Mouse (Mus musculus) midbrain, embryonic 13.5 days (tissue): ENCODE results near the gene Fpr-rs4. TPM values are rescaled to one million over a fixed set of nuclear protein-coding genes. Genes with fewer than 3 reads are reported as not detected.
"Not testable (repeated sequence)": the region's sequence is repeated elsewhere in the genome, so short reads cannot be mapped to it uniquely, and the experiment has no call there.

Source experiments
- ATAC-seq: fragments of 200-750 bp; cut with Nextera tagmentation; 2 replicates; pipeline ENCODE4 v1.8.0; 2017; ENCODE audit warnings: mild to moderate bottlenecking, moderate TSS enrichment, moderate library complexity
- H3K27ac ChIP-seq: fragments of 300-500 bp; sonication (generic); 2 replicates; pipeline ENCODE4 v1.5.1; 2015; ENCODE audit warnings: inconsistent platforms, mild to moderate bottlenecking, moderate library complexity
- H3K27me3 ChIP-seq: fragments of 300-500 bp; sonication (generic); 2 replicates; pipeline ENCODE4 v1.6.1; 2015; ENCODE audit warnings: mild to moderate bottlenecking, inconsistent platforms
- H3K36me3 ChIP-seq: fragments of 300-500 bp; sonication (generic); 2 replicates; pipeline ENCODE4 v1.6.1; 2015; ENCODE audit warnings: mild to moderate bottlenecking, inconsistent platforms
- H3K4me1 ChIP-seq: fragments of 300-500 bp; sonication (generic); replicated peaks from 2 replicates; pipeline ENCODE4 v1.6.1; 2015; ENCODE audit warnings: inconsistent platforms
- H3K4me2 ChIP-seq: fragments of 300-500 bp; sonication (generic); replicated peaks from 2 replicates; pipeline ENCODE4 v1.6.1; 2015; ENCODE audit warnings: moderate library complexity, mild to moderate bottlenecking, inconsistent platforms
- H3K4me3 ChIP-seq: fragments of 300-500 bp; sonication (generic); replicated peaks from 2 replicates; pipeline ENCODE4 v1.5.1; 2015; ENCODE audit warnings: mild to moderate bottlenecking, inconsistent platforms
- H3K9ac ChIP-seq: fragments of 300-500 bp; sonication (generic); replicated peaks from 2 replicates; pipeline ENCODE4 v1.6.1; 2015; ENCODE audit warnings: mild to moderate bottlenecking, inconsistent platforms
- H3K9me3 ChIP-seq: fragments of 300-500 bp; sonication (generic); 2 replicates; pipeline ENCODE4 v1.6.1; 2016; ENCODE audit warnings: mild to moderate bottlenecking, inconsistent platforms
- WGBS: fragments of 180-500 bp; shearing (Covaris S2); methylation state at CpG from one replicate; pipeline ENCODE4 v1.1.7; 2015; 5-methylcytosine and 5-hydroxymethylcytosine counted together
- polyA plus RNA-seq: library from polyadenylated mRNA; unstranded; fragments of >200 nt; fragmentation: Nextera tagmentation; extraction: Ambion mirVana; gene quantifications from 2 replicates; pipeline ENCODE4 v1.2.1, GENCODE M21; 2015

Fpr-rs4 gene
- polyA plus RNA-seq: not detected in 2 replicates

DNA sequence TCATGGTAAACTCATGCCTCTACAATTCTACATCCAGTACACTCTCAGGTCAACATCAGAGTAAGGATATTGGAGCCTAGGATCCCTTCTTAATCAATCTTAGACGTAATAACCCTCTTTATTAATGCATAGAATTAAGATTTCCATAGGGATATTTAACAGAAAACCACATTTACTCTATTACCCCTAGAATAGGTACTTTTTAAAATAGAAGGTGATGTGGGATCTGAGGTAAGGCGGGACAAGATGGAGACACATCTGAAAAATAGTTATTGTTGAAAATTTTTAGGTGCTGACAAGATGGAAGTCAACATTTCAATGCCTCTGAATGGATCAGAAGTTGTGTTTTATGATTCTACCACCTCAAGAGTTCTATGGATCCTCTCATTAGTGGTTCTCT is at the start of gene Fpr-rs4:
Gene Fpr-rs4 (plus strand): TSS at position 301 of the 400 bp plus-strand sequence.
- H3K4me2 ChIP-seq: no peak within 1 kb of the TSS
- H3K4me1 ChIP-seq: no peaks in the 10 kb centered on the region
- no peaks in the 10 kb centered on the region for H3K36me3 ChIP-seq
- peaks cover 8% of the 10 kb centered on the region for H3K9me3 ChIP-seq
- no peak within 1 kb of the TSS for H3K27ac ChIP-seq
- no peak for ATAC-seq
- H3K27me3 ChIP-seq: no peaks in the 10 kb centered on the region
- H3K4me3 ChIP-seq: no peak within 1 kb of the TSS
- 65% methylated on average over 2 of the region's 2 CpGs for WGBS
- H3K9ac ChIP-seq: no peak within 1 kb of the TSS

DNA sequence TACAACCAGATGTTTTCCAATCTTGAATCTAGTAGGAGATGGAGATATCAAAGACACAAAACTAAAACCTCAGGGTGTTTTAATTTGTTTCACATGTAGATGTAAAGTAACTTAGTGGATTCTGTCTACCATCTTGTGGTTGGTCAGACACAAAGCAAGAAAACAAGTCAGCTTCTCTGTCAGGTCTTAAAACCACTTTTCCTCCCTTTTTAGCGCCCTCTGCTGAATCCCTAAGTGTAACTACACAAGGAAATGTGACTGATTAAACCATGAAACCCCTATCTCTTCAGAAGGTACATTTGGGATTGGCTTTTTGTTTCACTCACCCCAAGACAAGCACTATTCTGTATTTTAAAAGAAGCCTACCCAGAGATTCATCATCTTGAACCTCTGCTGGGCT is 48.1 kb upstream of the Fpr-rs4 start:
- Histone ChIP-seq H3K36me3 (no peaks in the 10 kb centered on the region), H3K9ac (no peak overlapping the region), H3K27me3 (no peaks in the 10 kb centered on the region), H3K27ac (no peak overlapping the region), H3K4me3 (no peak overlapping the region), H3K9me3 (peaks cover 8% of the 10 kb centered on the region; the same call in 1 of the 2 replicates), H3K4me2 (no peak overlapping the region), H3K4me1 (no peaks in the 10 kb centered on the region)
- ATAC-seq: no peak
- WGBS: 31% methylated on average over 1 of the region's 1 CpGs

DNA sequence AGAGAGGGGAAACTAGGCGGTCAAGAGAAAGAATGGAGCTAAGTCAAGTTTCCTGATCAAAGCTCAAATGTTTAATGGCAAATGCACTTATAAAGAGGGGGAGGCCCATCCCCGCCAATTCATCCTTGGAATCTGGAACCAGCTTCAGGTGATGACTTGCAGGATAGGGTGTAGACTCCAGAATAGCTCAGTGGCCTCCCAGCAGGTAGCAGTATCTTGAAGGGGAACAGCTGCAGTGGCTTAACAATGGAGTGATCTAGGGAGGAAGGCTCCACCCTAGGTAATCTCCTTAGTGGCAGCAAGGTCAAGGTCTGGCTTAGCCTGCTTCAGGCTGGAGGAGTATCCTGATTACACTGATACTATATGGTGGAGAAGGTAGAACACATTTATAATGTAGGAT is 40.3 kb upstream of the Fpr-rs4 start:
- not testable (repeated sequence) for H3K4me2 ChIP-seq, H3K27ac ChIP-seq, H3K36me3 ChIP-seq, H3K9me3 ChIP-seq, H3K27me3 ChIP-seq, H3K4me3 ChIP-seq, ATAC-seq, H3K9ac ChIP-seq, H3K4me1 ChIP-seq
- 77% methylated on average over 2 of the region's 2 CpGs for WGBS

DNA sequence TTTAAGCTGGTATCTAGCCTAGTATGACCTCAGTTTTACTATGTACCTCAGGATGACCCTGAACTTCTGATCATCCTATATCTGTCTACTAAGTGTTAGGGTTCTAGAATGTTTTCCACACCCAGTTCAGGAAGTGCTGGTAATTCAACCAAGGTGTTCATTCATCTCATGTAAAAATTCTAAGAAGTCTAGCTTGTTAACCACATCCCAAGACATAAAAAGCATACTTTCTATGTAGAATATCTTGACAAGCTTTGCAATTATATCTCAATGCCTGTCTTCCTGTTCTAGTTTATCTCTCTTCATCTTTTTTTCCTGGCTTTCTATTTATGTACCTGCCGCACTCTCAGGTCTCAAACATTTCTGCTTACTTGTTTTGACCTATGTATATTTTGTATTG is 16.8 kb upstream of the Fpr-rs4 start:
- no peak for ATAC-seq
- Histone ChIP-seq H3K4me2 (no peak overlapping the region), H3K4me1 (no peaks in the 10 kb centered on the region), H3K27ac (no peak overlapping the region), H3K4me3 (no peak overlapping the region), H3K36me3 (no peaks in the 10 kb centered on the region), H3K9ac (no peak overlapping the region), H3K9me3 (no peaks in the 10 kb centered on the region; the same call in 1 of the 2 replicates), H3K27me3 (no peaks in the 10 kb centered on the region)
- 95% methylated on average over 1 of the region's 1 CpGs for WGBS

DNA sequence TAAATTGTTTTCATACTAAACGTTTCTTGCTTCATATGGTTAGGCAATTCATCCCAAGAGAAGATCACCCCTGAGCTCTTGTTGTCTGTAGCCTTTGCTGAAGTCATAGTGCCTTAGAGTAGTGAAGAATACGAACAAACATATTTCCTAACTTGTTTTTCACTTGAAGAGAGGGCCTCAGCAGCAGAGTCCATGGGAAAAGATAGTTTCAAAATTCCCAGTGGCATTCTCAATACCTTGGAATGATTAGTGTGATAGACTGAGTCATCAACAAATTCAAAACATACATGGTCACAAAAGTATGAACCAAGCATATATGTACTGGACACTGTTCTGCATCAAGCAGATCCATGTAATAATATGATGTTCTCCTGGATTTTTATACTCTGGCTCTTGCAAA is 27.6 kb downstream of the Fpr-rs4 start, which contains the start of gene Vmn2r124:
Gene Vmn2r124 (plus strand): TSS at position 301 of the 400 bp plus-strand sequence.
- no peak for ATAC-seq
- H3K36me3 ChIP-seq: no peaks in the 10 kb centered on the region
- no peaks in the 10 kb centered on the region for H3K4me1 ChIP-seq
- H3K27me3 ChIP-seq: no peaks in the 10 kb centered on the region
- H3K4me2 ChIP-seq: no peak within 1 kb of the TSS
- whole genome bisulfite sequencing: 55% methylated on average over 2 of the region's 2 CpGs
- H3K4me3 ChIP-seq: no peak within 1 kb of the TSS
- H3K9me3 ChIP-seq: no peaks in the 10 kb centered on the region; the same call in 1 of the 2 replicates
- H3K9ac ChIP-seq: no peak within 1 kb of the TSS
- no peak within 1 kb of the TSS for H3K27ac ChIP-seq

Other genes with a start within 250 kb of the Fpr-rs4 start
- gene Spaca6, start 194.6 kb upstream of the Fpr-rs4 start, polyA plus RNA-seq: 39.4 and 41.2 TPM in 2 replicates
- gene Has1, start 166.5 kb upstream of the Fpr-rs4 start, polyA plus RNA-seq: 0.88 and 1.1 TPM in 2 replicates
- 0.16 TPM in 1 of 2 replicates, not detected in the other for gene Fpr1, start 137.8 kb upstream of the Fpr-rs4 start, polyA plus RNA-seq
- not detected in 2 replicates for gene Fpr2, start 133.9 kb upstream of the Fpr-rs4 start, polyA plus RNA-seq
- gene Fpr3, start 133.9 kb upstream of the Fpr-rs4 start, polyA plus RNA-seq: not detected in 2 replicates
- not detected in 2 replicates for gene Vmn2r124, start 27.7 kb downstream of the Fpr-rs4 start, polyA plus RNA-seq
- gene Vmn2r91, start 63.3 kb downstream of the Fpr-rs4 start, polyA plus RNA-seq: not detected in 2 replicates
- not detected in 2 replicates for gene Vmn2r92, start 130.2 kb downstream of the Fpr-rs4 start, polyA plus RNA-seq